In the genomic region with DNA sequence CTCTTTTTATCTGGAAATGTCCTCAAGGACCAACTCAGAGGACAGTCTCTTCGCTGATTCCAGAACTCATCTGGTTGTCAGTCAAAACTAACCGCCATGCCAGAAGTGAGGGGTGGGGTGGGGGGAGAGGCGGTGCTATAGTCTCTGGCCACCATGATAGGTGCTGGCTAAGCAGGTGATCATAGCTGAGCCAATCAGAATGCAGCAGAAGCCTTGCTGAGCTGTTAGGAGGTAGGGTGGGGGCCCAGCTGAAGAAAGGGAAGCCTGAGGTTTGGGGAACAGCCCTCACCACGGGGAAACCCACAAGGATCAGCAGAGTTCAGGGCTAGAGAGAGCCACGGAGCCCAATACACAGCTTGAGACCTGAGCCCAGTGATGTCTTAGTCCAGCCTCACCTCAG, we compare ENCODE assay signal across 13 mouse cellular contexts. TPM values are rescaled to one million over a fixed set of nuclear protein-coding genes. Genes with fewer than 3 reads are reported as not detected.
A peak's percentile ranks its signal among the peaks of the same experiment; 100 is the strongest.
DNase-seq lines count a peak whose midpoint lies in the region; ATAC-seq and TF ChIP-seq lines count a peak whose summit lies in the region.
"Had no signal": no experiment of that assay in that cellular context is flagged by ENCODE, and none has a peak within 500 bp of the region (broad histone marks: within the 10 kb centered on the region; RNA-seq: fewer than 3 reads in every experiment).

No protein-coding gene starts in this region.

- H3K27ac ChIP-seq in MEL (ENCODE audit: control insufficient read depth, low read depth, low read length): no peak overlapping the region
- H3K27ac ChIP-seq: embryonic facial prominence, embryonic 15.5 days had no signal

- H3K4me1 ChIP-seq in MEL (ENCODE audit: control insufficient read depth in 1 of 2, insufficient read depth in 2 of 2, low read length in 2 of 2): peaks cover 0 to 15% of the 10 kb centered on the region in 2 experiments; a peak in 3 of 4 replicates
- H3K4me1 ChIP-seq: embryonic facial prominence, embryonic 15.5 days had no signal

- ATAC-seq in neutrophil, adult 5-6 weeks (ENCODE audit: extremely low read depth, insufficient number of reproducible peaks, low FRiP score, poor library complexity, severe bottlenecking): peak; percentile 85

- no peak overlapping the region for H3K9ac ChIP-seq in MEL (ENCODE audit: control insufficient read depth, low read depth, low read length, poor library complexity, severe bottlenecking)
- H3K9ac ChIP-seq: embryonic facial prominence, embryonic 15.5 days had no signal

- TF ChIP-seq EP300 in MEL (IDR thresholded peaks at IDR 0.05; ENCODE audit: low read depth in 1 of 2, low read length in 2 of 2): no peak; a peak in 1 of 4 replicates

- no peaks in the 10 kb centered on the region for H3K79me2 ChIP-seq in MEL (ENCODE audit: control insufficient read depth, insufficient read depth, low read length, poor library complexity)

- 0 out of 4 replicates have a peak, but pooled peaks of 1 of the 2 experiments have one; percentile 27 for TF ChIP-seq POLR2A in MEL (IDR thresholded peaks at IDR 0.05; ENCODE audit: control insufficient read depth in 1 of 2, insufficient read depth in 1 of 2, low read depth in 1 of 2, low read length in 2 of 2, poor library complexity in 1 of 2)

- no peak for TF ChIP-seq RAD21 in MEL (IDR thresholded peaks at IDR 0.05; ENCODE audit: low read depth, low read length)

- no peak for TF ChIP-seq CTCF in MEL (IDR thresholded peaks at IDR 0.05 in 2 of 3, conservative IDR thresholded peaks at IDR 0.05 in 1 of 3; ENCODE audit: control insufficient read depth in 1 of 3, insufficient read depth in 1 of 3, low read depth in 2 of 3, low read length in 3 of 3, poor library complexity in 1 of 3, severe bottlenecking in 1 of 3)

- H3K4me3 ChIP-seq in MEL (ENCODE audit: control insufficient read depth in 1 of 2, insufficient read depth in 1 of 2, low read depth in 2 of 2, low read length in 2 of 2): no peak overlapping the region
- H3K4me3 ChIP-seq: embryonic facial prominence, embryonic 15.5 days; myocyte had no signal

- peaks cover 0 to 6% of the 10 kb centered on the region in 2 experiments; a peak in 1 of 4 replicates for H3K36me3 ChIP-seq in MEL (ENCODE audit: control insufficient read depth in 1 of 2, insufficient read depth in 2 of 2, low read length in 2 of 2)
- H3K36me3 ChIP-seq: embryonic facial prominence, embryonic 15.5 days had no signal

- H3K27me3 ChIP-seq in MEL (ENCODE audit: control insufficient read depth in 1 of 2, insufficient read depth in 2 of 2, low read length in 2 of 2): no peaks in the 10 kb centered on the region
- H3K27me3 ChIP-seq: embryonic facial prominence, embryonic 15.5 days had no signal

- DNase-seq in 416B (ENCODE audit: low read depth) (peak; percentile 45), MEL (ENCODE audit: low read depth, low spot score) (peak; percentile 88), liver (peak; percentile 67)
- DNase-seq in frontal cortex, postnatal 14 days (ENCODE audit: low spot score in 2 of 2): no peak
- DNase-seq in kidney, postnatal 10 days: no peak
- DNase-seq in right cerebral cortex, postnatal 25 days: no peak
- DNase-seq: cerebellum, postnatal 14 days; heart, adult 11 months; heart, postnatal 4 days; kidney, adult 8-10 months had no signal

- H3K9me3 ChIP-seq in MEL (replicated peaks; ENCODE audit: insufficient read depth, low read length): no peaks in the 10 kb centered on the region
- H3K9me3 ChIP-seq: embryonic facial prominence, embryonic 15.5 days had no signal

TF ChIP-seq in MEL, 35 proteins besides CTCF, POLR2A, EP300 and RAD21:
- no peak for TF ChIP-seq CHD2 (IDR thresholded peaks at IDR 0.05; ENCODE audit: low read length)
- peak; percentile 32; the same call in 1 of the 2 replicates for TF ChIP-seq SIN3A (IDR thresholded peaks at IDR 0.05; ENCODE audit: low read length)
- TF ChIP-seq MYB (IDR thresholded peaks at IDR 0.05; ENCODE audit: low read depth, low read length): peak; percentile 15; the same call in 1 of the 2 replicates
- TF ChIP-seq USF1 (IDR thresholded peaks at IDR 0.05; ENCODE audit: low read depth, low read length): peak; percentile 83
- TF ChIP-seq ZKSCAN1 (IDR thresholded peaks at IDR 0.05; ENCODE audit: low read depth, low read length): no peak
- TF ChIP-seq ELF1 (IDR thresholded peaks at IDR 0.05; ENCODE audit: low read depth, low read length): no peak
- peak; percentile 69; the same call in 1 of the 2 replicates for TF ChIP-seq MAZ (IDR thresholded peaks at IDR 0.05; ENCODE audit: low read depth, low read length)

RNA-seq across cellular contexts. Expression of gene Chst11, which starts 11.1 kb away (rescaled TPM):
- 3.1 and 4.5 TPM in 2 replicates for total RNA-seq in MEL (2012; rRNA removed)
- polyA plus RNA-seq in MEL (2012; ENCODE audit: insufficient read depth in 1 of 2, insufficient read length in 2 of 2, low read depth in 1 of 2, low replicate concordance in 2 of 2, missing spikeins in 1 of 2): 10 to 100 TPM in 1 of 2 experiments, not detected in 1; 10.6 TPM
- total RNA-seq in neutrophil, adult 5-6 weeks (2017): 31.4 and 31.9 TPM in 2 replicates

Comparison
In these comparisons a context has a peak if more than half of its experiments do, and no peak if none do; other contexts are left out.
1. DNase-seq: peak in 416B (single experiment), MEL (single experiment) and liver (single experiment); none in frontal cortex, postnatal 14 days (0 of 2), kidney, postnatal 10 days (single experiment) and right cerebral cortex, postnatal 25 days (single experiment).